Mouse (Mus musculus) lung, adult 18-20 months (tissue): ENCODE measurements around the gene AC170998.1.

Source experiments
- DNase-seq, 2 experiments: peaks; one replicate each; pipeline ENCODE4 v3.0.0; 2022; ENCODE audit warnings: mixed read lengths in 2 of 2

AC170998.1 gene

GRCm38 (mm10) chr17:28725783-28726182, at the start of gene AC170998.1:
Gene AC170998.1, plus strand, starts transcription at chr17:28726083.
- DNase-seq: no peak

GRCm38 (mm10) chr17:28682311-28683084, 43.4 kb upstream of the AC170998.1 start:
- DNase-seq: peak; percentile 55 to 72

GRCm38 (mm10) chr17:28683601-28684000, 42.3 kb upstream of the AC170998.1 start:
- DNase-seq: no peak

GRCm38 (mm10) chr17:28684631-28685030, 41.3 kb upstream of the AC170998.1 start:
- no peak for DNase-seq

GRCm38 (mm10) chr17:28687354-28687753, 38.5 kb upstream of the AC170998.1 start:
- DNase-seq: no peak

- DNase-seq: peak in 1 of 2 experiments; percentile 18
Measured at GRCm38 (mm10) chr17:28689586-28690283, 36.1 kb upstream of the AC170998.1 start, which contains the start of gene Slc26a8. Gene Slc26a8, minus strand, starts transcription at chr17:28690233.

- DNase-seq: peak; percentile 100
Measured at GRCm38 (mm10) chr17:28690776-28691686, 34.9 kb upstream of the AC170998.1 start, which contains the start of gene Mapk14. Gene Mapk14, plus strand, starts transcription at chr17:28691329.

GRCm38 (mm10) chr17:28691687-28692340, 34.1 kb upstream of the AC170998.1 start:
- peak; percentile 50 to 57 for DNase-seq

- DNase-seq: peak; percentile 59 to 62
Measured at GRCm38 (mm10) chr17:28692341-28692710, 33.6 kb upstream of the AC170998.1 start.

- DNase-seq: no peak
Measured at GRCm38 (mm10) chr17:28693086-28693485, 32.8 kb upstream of the AC170998.1 start.

GRCm38 (mm10) chr17:28694078-28694477, 31.8 kb upstream of the AC170998.1 start:
- DNase-seq: no peak

GRCm38 (mm10) chr17:28694832-28695231, 31.1 kb upstream of the AC170998.1 start:
- DNase-seq: no peak

- no peak for DNase-seq
Measured at GRCm38 (mm10) chr17:28696641-28697040, 29.2 kb upstream of the AC170998.1 start.

- peak in 1 of 2 experiments; percentile 33 for DNase-seq
Measured at GRCm38 (mm10) chr17:28697290-28698195, 28.3 kb upstream of the AC170998.1 start.

- DNase-seq: peak in 1 of 2 experiments; percentile 53
Measured at GRCm38 (mm10) chr17:28698245-28698644, 27.6 kb upstream of the AC170998.1 start.

- no peak for DNase-seq
Measured at GRCm38 (mm10) chr17:28698672-28699071, 27.2 kb upstream of the AC170998.1 start.

GRCm38 (mm10) chr17:28699789-28700188, 26.1 kb upstream of the AC170998.1 start:
- DNase-seq: no peak

GRCm38 (mm10) chr17:28701171-28701570, 24.7 kb upstream of the AC170998.1 start:
- no peak for DNase-seq

GRCm38 (mm10) chr17:28701737-28702136, 24.1 kb upstream of the AC170998.1 start:
- peak in 1 of 2 experiments; percentile 34 for DNase-seq

GRCm38 (mm10) chr17:28702646-28703045, 23.2 kb upstream of the AC170998.1 start:
- DNase-seq: peak in 1 of 2 experiments; percentile 46

GRCm38 (mm10) chr17:28706697-28707096, 19.2 kb upstream of the AC170998.1 start:
- DNase-seq: peak in 1 of 2 experiments; percentile 48
